Mouse (Mus musculus): ENCODE results near the gene Zfpm1. TPM values are rescaled to one million over a fixed set of nuclear protein-coding genes. Genes with fewer than 3 reads are reported as not detected.

The Zfpm1 gene
- polyA plus RNA-seq, 1 experiment = not detected

GRCm38 (mm10) chr8:122369665-122370064 is 87.7 kb downstream of the Zfpm1 start:
- H3K4me1 ChIP-seq (ENCODE audit: control insufficient read depth, insufficient read depth, low read length) = peaks cover 12% of the 10 kb centered on the region
- TF ChIP-seq POLR2A (IDR thresholded peaks at IDR 0.05; ENCODE audit: insufficient read depth, low read depth, low read length) = no peak
- peak; percentile 52 for TF ChIP-seq CTCF (IDR thresholded peaks at IDR 0.05; ENCODE audit: insufficient read depth, low read depth, low read length)
- H3K4me3 ChIP-seq (ENCODE audit: insufficient read depth, low read depth, low read length) = no peak overlapping the region
- WGBS = 16% methylated on average over 9 of the region's 9 CpGs
- H3K27ac ChIP-seq (ENCODE audit: insufficient read depth, low read depth, low read length) = no peak overlapping the region

DNA sequence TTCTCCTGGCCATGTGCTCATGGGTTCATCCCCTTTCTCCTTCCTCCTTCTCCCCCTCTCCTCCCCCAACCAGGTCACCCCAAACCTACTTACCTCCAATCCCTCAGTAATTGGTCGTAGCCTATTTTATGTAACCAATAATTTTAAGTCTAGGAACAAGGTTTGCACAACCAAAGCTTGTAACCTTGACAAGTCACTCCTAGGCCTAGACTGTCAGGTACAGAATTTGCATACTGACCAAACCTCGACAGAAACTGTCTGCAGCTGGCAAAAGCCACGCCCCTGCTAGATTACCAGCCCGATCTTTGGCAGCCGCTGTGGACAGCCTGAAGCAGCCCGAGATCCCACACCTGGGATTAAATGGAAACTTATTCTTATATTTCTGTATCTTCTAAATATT is 89.8 kb downstream of the Zfpm1 start:
- no peak overlapping the region for H3K27ac ChIP-seq (ENCODE audit: insufficient read depth, low read depth, low read length)
- TF ChIP-seq POLR2A (IDR thresholded peaks at IDR 0.05; ENCODE audit: insufficient read depth, low read depth, low read length) = no peak
- TF ChIP-seq CTCF (IDR thresholded peaks at IDR 0.05; ENCODE audit: insufficient read depth, low read depth, low read length) = no peak
- 77% methylated on average over 6 of the region's 6 CpGs for WGBS
- no peak overlapping the region for H3K4me3 ChIP-seq (ENCODE audit: insufficient read depth, low read depth, low read length)
- H3K4me1 ChIP-seq (ENCODE audit: control insufficient read depth, insufficient read depth, low read length) = peaks cover 12% of the 10 kb centered on the region

DNA sequence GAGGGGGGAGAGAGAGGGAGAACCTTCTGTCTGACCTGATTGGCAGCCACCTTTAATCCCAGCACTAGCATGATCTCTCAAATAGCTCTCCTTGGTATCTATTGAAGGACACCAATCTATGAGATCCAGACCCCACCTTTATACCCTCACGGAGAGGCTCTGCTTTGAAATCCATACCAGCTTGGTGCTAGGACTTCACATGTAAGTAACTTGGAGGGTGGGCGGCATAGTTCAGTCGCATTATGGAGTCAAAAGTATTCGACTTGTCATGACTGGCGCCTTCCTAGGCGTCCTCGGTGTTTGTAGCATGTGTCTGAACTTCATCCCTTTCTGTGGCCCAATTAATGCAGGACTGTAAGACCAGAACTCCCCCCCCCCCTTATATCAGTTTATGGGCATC is 93.4 kb downstream of the Zfpm1 start:
- H3K27ac ChIP-seq (ENCODE audit: insufficient read depth, low read depth, low read length) = no peak overlapping the region
- H3K4me3 ChIP-seq (ENCODE audit: insufficient read depth, low read depth, low read length) = no peak overlapping the region
- WGBS = 94% methylated on average over 7 of the region's 7 CpGs
- no peaks in the 10 kb centered on the region; the same call in 1 of the 2 replicates for H3K4me1 ChIP-seq (ENCODE audit: control insufficient read depth, insufficient read depth, low read length)
- TF ChIP-seq POLR2A (IDR thresholded peaks at IDR 0.05; ENCODE audit: insufficient read depth, low read depth, low read length) = no peak
- no peak for TF ChIP-seq CTCF (IDR thresholded peaks at IDR 0.05; ENCODE audit: insufficient read depth, low read depth, low read length)

- H3K4me3 ChIP-seq (ENCODE audit: insufficient read depth, low read depth, low read length) = peak overlapping the region; percentile 42
- TF ChIP-seq POLR2A (IDR thresholded peaks at IDR 0.05; ENCODE audit: insufficient read depth, low read depth, low read length) = no peak
- no peak for TF ChIP-seq CTCF (IDR thresholded peaks at IDR 0.05; ENCODE audit: insufficient read depth, low read depth, low read length)
- no peak overlapping the region for H3K27ac ChIP-seq (ENCODE audit: insufficient read depth, low read depth, low read length)
- H3K4me1 ChIP-seq (ENCODE audit: control insufficient read depth, insufficient read depth, low read length) = no peaks in the 10 kb centered on the region; the same call in 1 of the 2 replicates
- 25% methylated on average over 13 of the region's 13 CpGs for WGBS
Measured at GRCm38 (mm10) chr8:122375751-122376364, 93.9 kb downstream of the Zfpm1 start.

DNA sequence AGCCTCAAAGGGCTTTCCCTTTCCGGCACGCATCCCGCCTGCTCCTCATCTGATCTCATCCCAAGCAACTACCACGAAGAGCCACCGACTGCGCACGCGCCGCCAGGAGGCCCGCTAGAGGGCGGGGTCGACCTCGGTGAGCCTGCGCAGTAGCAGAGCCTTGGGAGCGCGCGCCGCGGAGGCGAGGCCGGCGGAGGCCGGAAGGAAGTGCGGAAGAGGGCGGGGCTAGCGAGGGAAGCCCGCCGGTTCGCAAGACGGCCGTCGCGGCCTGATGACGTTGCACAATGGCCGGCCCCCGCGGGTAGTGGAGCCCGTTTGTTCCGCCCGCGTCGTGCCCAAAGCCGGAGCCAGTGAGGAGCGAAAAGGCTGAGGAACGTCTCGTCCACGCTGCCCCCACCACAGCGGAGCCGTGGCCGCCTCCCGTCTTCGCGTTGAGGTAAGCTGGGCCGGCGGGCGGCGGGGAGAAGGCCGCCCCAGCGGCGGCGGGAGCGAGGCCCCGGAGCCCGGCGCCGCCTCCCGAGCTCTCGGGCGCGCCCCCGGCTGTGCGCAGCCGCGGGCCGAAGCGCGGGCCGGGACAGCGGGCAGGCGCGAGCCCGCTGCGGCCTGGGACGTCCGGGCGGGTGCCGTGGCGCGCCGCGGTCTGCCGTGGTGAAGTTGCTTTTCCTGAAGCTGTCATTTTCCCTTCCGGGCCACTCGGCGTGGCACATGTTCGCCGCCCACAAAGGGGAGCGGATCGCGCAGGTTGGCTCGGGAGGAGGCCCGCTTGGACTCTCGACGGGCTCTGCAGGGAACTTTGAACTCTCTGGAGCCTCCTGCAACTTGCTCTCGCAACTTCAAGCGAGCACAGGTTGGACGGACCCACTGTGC is 94.7 kb downstream of the Zfpm1 start, which contains the start of gene Zc3h18:
Gene Zc3h18, plus strand, starts transcription at position 245 of the 867 bp plus-strand sequence.
- TF ChIP-seq CTCF (IDR thresholded peaks at IDR 0.05; ENCODE audit: insufficient read depth, low read depth, low read length) = no peak
- peak; percentile 70 for TF ChIP-seq POLR2A (IDR thresholded peaks at IDR 0.05; ENCODE audit: insufficient read depth, low read depth, low read length)

GRCm38 (mm10) chr8:122383039-122383438 is 101.1 kb downstream of the Zfpm1 start:
- Histone ChIP-seq H3K4me1 (ENCODE audit: control insufficient read depth, insufficient read depth, low read length) (no peaks in the 10 kb centered on the region; the same call in 1 of the 2 replicates), H3K27ac (ENCODE audit: insufficient read depth, low read depth, low read length) (no peak overlapping the region), H3K4me3 (ENCODE audit: insufficient read depth, low read depth, low read length) (no peak overlapping the region)
- WGBS = 82% methylated on average over 4 of the region's 4 CpGs
- TF ChIP-seq CTCF (IDR thresholded peaks at IDR 0.05; ENCODE audit: insufficient read depth, low read depth, low read length) (no peak), POLR2A (IDR thresholded peaks at IDR 0.05; ENCODE audit: insufficient read depth, low read depth, low read length) (no peak)

More for the DNA sequence above, 94.7 kb downstream of the Zfpm1 start, which contains the start of gene Zc3h18:
- Histone ChIP-seq H3K27ac (ENCODE audit: insufficient read depth, low read depth, low read length) (peak within 1 kb of the TSS; percentile 68; the same call in 1 of the 2 replicates), H3K4me1 (ENCODE audit: control insufficient read depth, insufficient read depth, low read length) (no peaks in the 10 kb centered on the region; the same call in 1 of the 2 replicates), H3K4me3 (ENCODE audit: insufficient read depth, low read depth, low read length) (peak within 1 kb of the TSS; percentile 89)
- WGBS = under 1% methylated on average over 95 of the region's 107 CpGs

Other genes starting within 250 kb of the Zfpm1 start
- not detected in 2 replicates for gene Trhr2, start 78.6 kb downstream of the Zfpm1 start, polyA plus RNA-seq (2012; ENCODE audit: insufficient read depth, insufficient read length, low replicate concordance, missing spikeins)
- not detected in 2 replicates for gene Zc3h18, start 94.5 kb downstream of the Zfpm1 start, polyA plus RNA-seq (2012; ENCODE audit: insufficient read depth, insufficient read length, low replicate concordance, missing spikeins)
- not detected in 2 replicates for gene Il17c, start 139.9 kb downstream of the Zfpm1 start, polyA plus RNA-seq (2012; ENCODE audit: insufficient read depth, insufficient read length, low replicate concordance, missing spikeins)
- not detected in 2 replicates for gene Cyba, start 150.8 kb downstream of the Zfpm1 start, polyA plus RNA-seq (2012; ENCODE audit: insufficient read depth, insufficient read length, low replicate concordance, missing spikeins)
- gene Mvd, start 161.3 kb downstream of the Zfpm1 start, polyA plus RNA-seq (2012; ENCODE audit: insufficient read depth, insufficient read length, low replicate concordance, missing spikeins) = not detected in 2 replicates
- not detected in 2 replicates for gene Snai3, start 178.6 kb downstream of the Zfpm1 start, polyA plus RNA-seq (2012; ENCODE audit: insufficient read depth, insufficient read length, low replicate concordance, missing spikeins)
- gene Rnf166, start 193.9 kb downstream of the Zfpm1 start, polyA plus RNA-seq (2012; ENCODE audit: insufficient read depth, insufficient read length, low replicate concordance, missing spikeins) = not detected in 2 replicates
- gene Ctu2, start 194.0 kb downstream of the Zfpm1 start, polyA plus RNA-seq (2012; ENCODE audit: insufficient read depth, insufficient read length, low replicate concordance, missing spikeins) = not detected in 2 replicates

All from olfactory bulb, adult 2 months (tissue).